23 mouse cellular contexts compared by ENCODE assay signal in genomic region chr10:121773813-121774212, GRCm38 (mm10). TPM values are rescaled to one million over a fixed set of nuclear protein-coding genes. Genes with fewer than 3 reads are reported as not detected.
DNase-seq lines count a peak whose midpoint lies in the region; ATAC-seq and TF ChIP-seq lines count a peak whose summit lies in the region.
"Had no signal": no experiment of that assay in that cellular context is flagged by ENCODE, and none has a peak within 500 bp of the region (broad histone marks: within the 10 kb centered on the region; RNA-seq: fewer than 3 reads in every experiment).

No protein-coding gene starts in this region.

- TF ChIP-seq CTCF in kidney, adult 2 months (conservative IDR thresholded peaks at IDR 0.05; ENCODE audit: insufficient read depth, insufficient read length, low read depth, low read length), result no peak

- H3K4me2 ChIP-seq in liver, embryonic 12.5 days, result no peak overlapping the region
- no peak overlapping the region for H3K4me2 ChIP-seq in liver, embryonic 11.5 days
- no peak overlapping the region for H3K4me2 ChIP-seq in liver, embryonic 16.5 days (ENCODE audit: low read depth, low read length)
- H3K4me2 ChIP-seq: embryonic facial prominence, embryonic 13.5 days; embryonic facial prominence, embryonic 15.5 days; forebrain, embryonic 12.5 days had no signal

- ATAC-seq in liver, embryonic 12.5 days, result peak; percentile 32; the same call in 1 of the 2 replicates
- ATAC-seq in liver, embryonic 11.5 days (replicated peaks; ENCODE audit: low FRiP score), result no peak
- peak; percentile 72 for ATAC-seq in liver, embryonic 16.5 days (ENCODE audit: low read depth)
- ATAC-seq: forebrain, embryonic 14.5 days had no signal

- peak; percentile 13 for DNase-seq in kidney, adult 2 months
- DNase-seq in kidney, adult 11 months, result no peak
- no peak for DNase-seq in liver, embryonic 11.5 days (ENCODE audit: low spot score)
- no peak for DNase-seq in frontal cortex, postnatal 14 days (ENCODE audit: low spot score in 2 of 2)
- DNase-seq in heart, adult 11 months, result no peak
- DNase-seq: adrenal gland, adult 2 months; adrenal gland, postnatal 10 days; adrenal gland, postnatal 25 days; cerebellum, adult 11 months; cerebellum, adult 18-20 months; cerebellum, adult 8-10 months; cerebellum, adult 9-11 months; cerebellum, postnatal 14 days; cerebellum, postnatal 36 days; embryo, embryonic 11 days had no signal

- H3K36me3 ChIP-seq in kidney, adult 2 months (ENCODE audit: control insufficient read depth, insufficient read depth, low read length), result no peaks in the 10 kb centered on the region
- no peaks in the 10 kb centered on the region for H3K36me3 ChIP-seq in liver, embryonic 12.5 days
- H3K36me3 ChIP-seq in liver, embryonic 11.5 days (ENCODE audit: control insufficient read depth, insufficient read depth, low read length), result no peaks in the 10 kb centered on the region
- H3K36me3 ChIP-seq in liver, embryonic 16.5 days (ENCODE audit: control insufficient read depth, insufficient read depth), result no peaks in the 10 kb centered on the region
- H3K36me3 ChIP-seq: embryonic facial prominence, embryonic 13.5 days; embryonic facial prominence, embryonic 15.5 days; forebrain, embryonic 10.5 days; forebrain, embryonic 12.5 days had no signal

- WGBS in kidney, adult 2 months, result 63% methylated on average over 4 of the region's 4 CpGs
- 59% methylated on average over 4 of the region's 4 CpGs for WGBS in liver, embryonic 12.5 days (ENCODE audit: insufficient replicate concordance)
- 67% methylated on average over 4 of the region's 4 CpGs for WGBS in liver, embryonic 11.5 days
- WGBS in liver, embryonic 16.5 days (ENCODE audit: insufficient replicate concordance), result 48% methylated on average over 4 of the region's 4 CpGs

- no peak for TF ChIP-seq POLR2A in kidney, adult 2 months (IDR thresholded peaks at IDR 0.05; ENCODE audit: low read depth, low read length)

- no peak overlapping the region for H3K27ac ChIP-seq in kidney, adult 2 months (ENCODE audit: insufficient read depth, low read depth, low read length)
- no peak overlapping the region for H3K27ac ChIP-seq in liver, embryonic 12.5 days
- no peak overlapping the region for H3K27ac ChIP-seq in liver, embryonic 11.5 days (ENCODE audit: low read depth, low read length)
- no peak overlapping the region for H3K27ac ChIP-seq in liver, embryonic 16.5 days (ENCODE audit: low read length)
- H3K27ac ChIP-seq: embryonic facial prominence, embryonic 13.5 days; embryonic facial prominence, embryonic 15.5 days; forebrain, embryonic 10.5 days; forebrain, embryonic 12.5 days had no signal

- no peaks in the 10 kb centered on the region for H3K9me3 ChIP-seq in liver, embryonic 12.5 days (replicated peaks)
- no peaks in the 10 kb centered on the region for H3K9me3 ChIP-seq in liver, embryonic 11.5 days (ENCODE audit: control insufficient read depth, low read length)
- H3K9me3 ChIP-seq in liver, embryonic 16.5 days (replicated peaks; ENCODE audit: control insufficient read depth, low read length), result no peaks in the 10 kb centered on the region
- H3K9me3 ChIP-seq: embryonic facial prominence, embryonic 13.5 days; embryonic facial prominence, embryonic 15.5 days; forebrain, embryonic 10.5 days; forebrain, embryonic 12.5 days had no signal

- H3K4me3 ChIP-seq in kidney, adult 2 months (ENCODE audit: insufficient read depth, low read depth, low read length), result no peak overlapping the region
- no peak overlapping the region for H3K4me3 ChIP-seq in liver, embryonic 12.5 days
- H3K4me3 ChIP-seq in liver, embryonic 11.5 days (ENCODE audit: low read depth, low read length), result no peak overlapping the region
- H3K4me3 ChIP-seq in liver, embryonic 16.5 days (ENCODE audit: low read depth, low read length), result no peak overlapping the region
- H3K4me3 ChIP-seq: embryonic facial prominence, embryonic 13.5 days; embryonic facial prominence, embryonic 15.5 days; erythroblast, embryonic 14.5 days; forebrain, embryonic 10.5 days; forebrain, embryonic 12.5 days had no signal

- no peaks in the 10 kb centered on the region for H3K4me1 ChIP-seq in kidney, adult 2 months (ENCODE audit: control insufficient read depth, insufficient read depth, low read length)
- no peaks in the 10 kb centered on the region; the same call in 1 of the 2 replicates for H3K4me1 ChIP-seq in liver, embryonic 12.5 days
- 0 out of 2 replicates have a peak, but pooled peaks cover 2% of the 10 kb centered on the region for H3K4me1 ChIP-seq in liver, embryonic 11.5 days (replicated peaks; ENCODE audit: control insufficient read depth, insufficient read depth, low read length)
- H3K4me1 ChIP-seq in liver, embryonic 16.5 days (ENCODE audit: control insufficient read depth, low read depth, low read length), result no peaks in the 10 kb centered on the region
- H3K4me1 ChIP-seq: embryonic facial prominence, embryonic 13.5 days; embryonic facial prominence, embryonic 15.5 days had no signal

- H3K27me3 ChIP-seq in kidney, adult 2 months (replicated peaks; ENCODE audit: control insufficient read depth, insufficient read depth, low read length), result no peaks in the 10 kb centered on the region
- no peaks in the 10 kb centered on the region for H3K27me3 ChIP-seq in liver, embryonic 12.5 days (replicated peaks)
- H3K27me3 ChIP-seq in liver, embryonic 11.5 days (replicated peaks; ENCODE audit: control insufficient read depth, insufficient read depth, low read length), result no peaks in the 10 kb centered on the region
- H3K27me3 ChIP-seq in liver, embryonic 16.5 days (ENCODE audit: control insufficient read depth, insufficient read depth, low read depth, low read length), result no peaks in the 10 kb centered on the region
- H3K27me3 ChIP-seq: embryonic facial prominence, embryonic 13.5 days; embryonic facial prominence, embryonic 15.5 days; forebrain, embryonic 12.5 days had no signal

- H3K9ac ChIP-seq in liver, embryonic 12.5 days, result no peak overlapping the region
- H3K9ac ChIP-seq in liver, embryonic 11.5 days (ENCODE audit: low read depth, low read length), result no peak overlapping the region
- H3K9ac ChIP-seq in liver, embryonic 16.5 days (ENCODE audit: low read depth, low read length), result no peak overlapping the region
- H3K9ac ChIP-seq: embryonic facial prominence, embryonic 13.5 days; embryonic facial prominence, embryonic 15.5 days; forebrain, embryonic 12.5 days had no signal

RNA-seq across cellular contexts. Expression of gene BC048403, which starts 34.1 kb away (rescaled TPM):
- 5.2 and 5.5 TPM in 2 replicates for polyA plus RNA-seq in kidney, adult 2 months (2012; rRNA removed)
- 2.8 and 3.1 TPM in 2 replicates for polyA plus RNA-seq in liver, embryonic 12.5 days (2016; fragmentation: Nextera tagmentation; extraction: Ambion mirVana)
- 5.6 and 6.7 TPM in 2 replicates for polyA plus RNA-seq in liver, embryonic 11.5 days (2014; fragmentation: Nextera tagmentation; extraction: Ambion mirVana)
- 1.3 TPM in 2 replicates for polyA plus RNA-seq in liver, embryonic 16.5 days (2015; fragmentation: Nextera tagmentation; extraction: Ambion mirVana)
